Mouse (Mus musculus) intestine, embryonic 14.5 days (tissue): ENCODE measurements at regions not wholly inside any gene's neighbourhood (a gene's known extent, or its start where the extent isn't known, plus 50 kb on each side); places are given as distances from the start of the nearest gene placed in this dataset.
"Not testable (repeated sequence)": the region's sequence is repeated elsewhere in the genome, so short reads cannot be mapped to it uniquely, and the experiment has no call there.

Experiments used
- ATAC-seq: fragments of 200-750 bp; cut with Nextera tagmentation; replicated peaks from 2 replicates; pipeline ENCODE4 v1.8.0; 2017; ENCODE audit warnings: low read depth, moderate number of reproducible peaks, moderate TSS enrichment, moderate library complexity; ENCODE audit not compliant: low FRiP score, low TSS enrichment
- DNase-seq: peaks from one replicate; pipeline ENCODE4 v3.0.0-alpha.2; 2018; ENCODE audit warnings: low spot score
- H3K27ac ChIP-seq: fragments of 300-500 bp; sonication (generic); 2 replicates; pipeline ENCODE4 v1.5.1; 2014; ENCODE audit warnings: low read depth, mild to moderate bottlenecking, control low read depth
- H3K27me3 ChIP-seq: fragments of 300-500 bp; sonication (generic); replicated peaks from 2 replicates; pipeline ENCODE4 v1.6.1; 2014; ENCODE audit warnings: low read length, control low read depth; ENCODE audit not compliant: control insufficient read depth, insufficient read depth
- H3K36me3 ChIP-seq: fragments of 300-500 bp; sonication (generic); 2 replicates; pipeline ENCODE4 v1.6.1; 2014; ENCODE audit warnings: low read length, control low read depth; ENCODE audit not compliant: control insufficient read depth, insufficient read depth
- H3K4me1 ChIP-seq: fragments of 300-500 bp; sonication (generic); replicated peaks from 2 replicates; pipeline ENCODE4 v1.6.1; 2014; ENCODE audit warnings: low read length, control low read depth, mixed read lengths; ENCODE audit not compliant: control insufficient read depth, insufficient read depth
- H3K4me2 ChIP-seq: fragments of 300-500 bp; sonication (generic); 2 replicates; pipeline ENCODE4 v1.6.1; 2014; ENCODE audit warnings: low read length
- H3K4me3 ChIP-seq: fragments of 300-500 bp; sonication (generic); 2 replicates; pipeline ENCODE4 v1.5.1; 2014; ENCODE audit warnings: low read depth, low read length, control low read depth, mixed read lengths
- H3K9ac ChIP-seq: fragments of 300-500 bp; sonication (generic); 2 replicates; pipeline ENCODE4 v1.6.1; 2014; ENCODE audit warnings: mild to moderate bottlenecking, low read length
- H3K9me3 ChIP-seq: fragments of 300-500 bp; sonication (generic); 2 replicates; pipeline ENCODE4 v1.6.1; 2016; ENCODE audit warnings: low read length, control low read depth; ENCODE audit not compliant: control insufficient read depth
- WGBS: fragments of 180-500 bp; shearing (Covaris S2); extraction: QIAGEN DNeasy Blood & Tissue Kit; methylation state at CpG from one replicate; pipeline ENCODE4 v1.1.7; 2014; 5-methylcytosine and 5-hydroxymethylcytosine counted together

GRCm38 (mm10) chr6:140854691-140855090 is 125.6 kb downstream of the Gm11077 start:
- Histone ChIP-seq H3K9ac (no peak overlapping the region), H3K9me3 (no peaks in the 10 kb centered on the region; the same call in 1 of the 2 replicates), H3K4me3 (no peak overlapping the region), H3K4me1 (peaks cover 17% of the 10 kb centered on the region; the same call in 1 of the 2 replicates), H3K4me2 (no peak overlapping the region), H3K36me3 (no peaks in the 10 kb centered on the region), H3K27ac (no peak overlapping the region), H3K27me3 (no peaks in the 10 kb centered on the region)
- no peak for DNase-seq
- ATAC-seq: no peak
- WGBS: 77% methylated on average over 6 of the region's 6 CpGs

- peak overlapping the region; percentile 58 for H3K4me2 ChIP-seq
- peak overlapping the region; percentile 52 for H3K27ac ChIP-seq
- H3K9me3 ChIP-seq: no peaks in the 10 kb centered on the region
- peak overlapping the region; percentile 20; the same call in 1 of the 2 replicates for H3K9ac ChIP-seq
- H3K27me3 ChIP-seq: no peaks in the 10 kb centered on the region
- peak; percentile 67 for DNase-seq
- peak overlapping the region; percentile 22 for H3K4me3 ChIP-seq
- ATAC-seq: peak; percentile 73
- H3K36me3 ChIP-seq: no peaks in the 10 kb centered on the region
- 11% methylated on average over 14 of the region's 14 CpGs for WGBS
- H3K4me1 ChIP-seq: peaks cover 17% of the 10 kb centered on the region; the same call in 1 of the 2 replicates
Observed at GRCm38 (mm10) chr6:140856468-140857117, 127.5 kb downstream of the Gm11077 start.

DNA sequence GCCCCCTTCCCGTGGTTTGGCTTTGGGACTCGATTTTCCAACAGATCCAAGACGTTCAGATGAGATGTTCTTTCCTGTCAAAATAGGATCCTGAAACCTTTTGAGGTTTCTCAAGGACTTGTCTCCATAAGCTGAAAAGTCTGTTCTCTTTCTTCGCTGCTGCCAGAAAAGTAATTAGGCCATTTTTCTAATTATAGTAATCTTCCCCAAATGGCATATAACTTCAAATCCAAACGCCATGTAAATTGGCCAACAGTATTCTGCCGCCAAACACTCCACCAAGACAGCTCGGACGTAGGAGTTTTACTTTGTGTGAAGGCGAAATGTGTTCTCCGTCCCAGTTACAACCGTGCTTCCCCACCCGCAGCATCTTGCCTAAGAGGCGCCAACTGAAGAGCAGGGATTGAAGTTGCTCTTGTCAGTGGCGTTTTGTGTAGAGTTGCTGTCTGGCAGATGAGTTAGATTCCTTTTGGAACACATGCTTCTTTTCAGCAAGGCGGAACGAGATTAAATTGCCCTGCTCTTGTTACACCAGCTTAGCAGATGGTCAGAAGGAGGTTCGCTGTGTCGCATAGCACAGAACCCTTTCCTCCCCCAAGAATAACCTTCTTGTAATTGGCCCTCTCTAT is 128.1 kb downstream of the Gm11077 start:
- H3K36me3 ChIP-seq: no peaks in the 10 kb centered on the region
- H3K4me1 ChIP-seq: peaks cover 17% of the 10 kb centered on the region; the same call in 1 of the 2 replicates
- peak overlapping the region; percentile 52 for H3K27ac ChIP-seq
- H3K27me3 ChIP-seq: no peaks in the 10 kb centered on the region
- no peaks in the 10 kb centered on the region for H3K9me3 ChIP-seq
- H3K9ac ChIP-seq: 0 out of 2 replicates have a peak overlapping the region, but pooled peaks have one; percentile 20
- DNase-seq: peak; percentile 72
- peak overlapping the region; percentile 58 for H3K4me2 ChIP-seq
- no peak; the same call in 1 of the 2 replicates for ATAC-seq
- 13% methylated on average over 18 of the region's 18 CpGs for WGBS
- peak overlapping the region; percentile 22 for H3K4me3 ChIP-seq

DNA sequence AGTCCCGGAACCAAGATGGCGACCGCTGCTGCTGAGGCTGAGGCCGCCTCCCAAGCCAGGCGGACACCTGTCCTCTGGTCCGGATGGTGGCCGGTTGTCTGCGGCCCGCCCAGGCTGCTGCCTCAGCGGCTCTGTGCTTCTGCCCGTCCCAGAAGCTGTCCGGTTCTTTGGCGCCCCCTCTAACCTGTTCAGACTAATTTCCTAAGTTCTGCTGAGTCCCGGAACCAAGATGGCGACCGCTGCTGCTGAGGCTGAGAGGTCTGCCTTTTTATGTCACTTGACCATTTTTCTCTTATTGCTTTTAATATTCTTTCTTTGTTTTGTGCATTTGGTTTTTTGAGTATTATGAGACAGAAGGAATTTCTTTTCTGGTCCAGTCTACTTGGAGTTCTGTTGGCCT is 140.4 kb downstream of the Gm11077 start:
- H3K27ac ChIP-seq, H3K27me3 ChIP-seq, H3K9me3 ChIP-seq, H3K36me3 ChIP-seq, DNase-seq, H3K9ac ChIP-seq, ATAC-seq, H3K4me3 ChIP-seq, H3K4me2 ChIP-seq, H3K4me1 ChIP-seq: not testable (repeated sequence)
- 94% methylated on average over 10 of the region's 16 CpGs for WGBS

GRCm38 (mm10) chr6:140874831-140875230 is 145.7 kb downstream of the Gm11077 start:
- Histone ChIP-seq H3K36me3 (no peaks in the 10 kb centered on the region), H3K9me3 (no peaks in the 10 kb centered on the region), H3K4me2 (no peak overlapping the region), H3K27me3 (no peaks in the 10 kb centered on the region), H3K4me3 (no peak overlapping the region), H3K9ac (no peak overlapping the region), H3K4me1 (no peaks in the 10 kb centered on the region), H3K27ac (no peak overlapping the region)
- DNase-seq (no peak), ATAC-seq (no peak)
- 63% methylated on average over 3 of the region's 3 CpGs for WGBS

DNA sequence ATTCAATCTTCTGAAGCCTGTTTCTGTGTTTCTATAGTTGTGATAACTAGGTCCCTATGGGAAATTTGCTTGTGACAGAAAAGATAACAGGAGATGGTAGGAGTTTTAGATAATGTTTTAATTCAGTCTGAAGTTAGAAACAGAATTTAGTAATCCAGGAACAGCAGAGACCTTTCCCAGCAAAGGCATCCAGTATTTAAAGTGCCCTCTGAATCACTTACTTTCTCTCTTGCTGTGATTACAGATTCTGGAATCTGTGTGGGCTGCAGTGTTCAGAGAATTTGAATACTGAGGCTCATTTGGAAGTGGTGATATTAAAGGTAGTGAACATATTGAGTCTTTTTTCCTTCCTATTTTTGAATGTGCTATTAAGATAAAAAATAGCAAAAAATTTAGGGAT is 154.6 kb downstream of the Gm11077 start:
- Histone ChIP-seq H3K36me3 (no peaks in the 10 kb centered on the region), H3K9me3 (no peaks in the 10 kb centered on the region), H3K27ac (no peak overlapping the region), H3K4me1 (no peaks in the 10 kb centered on the region), H3K4me2 (no peak overlapping the region), H3K27me3 (no peaks in the 10 kb centered on the region), H3K9ac (no peak overlapping the region), H3K4me3 (no peak overlapping the region)
- DNase-seq (no peak), ATAC-seq (no peak)

DNA sequence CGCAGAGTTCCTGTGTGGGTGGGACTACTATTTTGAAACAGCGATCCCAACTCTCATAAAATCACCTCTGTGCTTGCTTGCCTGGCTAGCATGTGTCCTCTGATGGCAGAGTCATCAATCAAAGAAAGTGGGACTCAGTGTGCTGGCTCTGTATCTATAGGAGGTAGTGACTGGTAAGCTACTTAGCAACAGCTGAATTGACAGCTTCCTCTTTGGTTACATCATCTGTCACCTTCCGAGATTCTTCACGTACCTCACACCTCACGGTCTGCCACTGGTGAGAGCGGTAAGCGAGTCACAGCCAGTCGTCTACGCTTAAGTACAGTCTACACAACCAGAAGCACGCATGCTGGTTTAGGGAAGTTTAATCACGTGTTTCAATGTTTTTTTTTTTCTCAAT is 159.5 kb downstream of the Gm11077 start:
- no peaks in the 10 kb centered on the region for H3K27me3 ChIP-seq
- WGBS: 36% methylated on average over 11 of the region's 11 CpGs
- no peaks in the 10 kb centered on the region for H3K9me3 ChIP-seq
- DNase-seq (no peak), ATAC-seq (no peak)
- no peak overlapping the region for H3K9ac ChIP-seq
- no peaks in the 10 kb centered on the region for H3K4me1 ChIP-seq
- H3K36me3 ChIP-seq: no peaks in the 10 kb centered on the region
- no peak overlapping the region for H3K4me3 ChIP-seq
- H3K27ac ChIP-seq: no peak overlapping the region
- H3K4me2 ChIP-seq: peak overlapping the region; percentile 11; the same call in 1 of the 2 replicates

DNA sequence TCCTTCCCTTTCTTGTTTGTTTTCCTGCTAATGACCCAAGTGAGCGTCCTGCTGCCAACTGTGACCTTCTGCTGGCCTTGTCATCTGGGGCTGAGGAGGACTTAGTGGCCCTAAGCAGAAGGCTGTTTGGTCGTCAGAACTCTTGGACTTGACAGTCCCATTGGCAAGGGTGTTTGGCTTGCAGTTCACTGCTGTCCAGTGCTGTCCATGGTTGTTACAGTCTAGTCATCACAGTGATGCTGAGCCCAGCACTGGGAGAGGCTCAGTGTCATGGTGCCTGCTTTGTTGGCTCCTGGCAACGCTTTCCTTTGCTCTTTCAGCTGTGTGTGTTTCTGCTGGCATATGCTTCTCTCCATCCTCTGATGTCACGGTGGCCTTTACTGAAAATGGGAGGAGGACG is 161.0 kb downstream of the Gm11077 start:
- Histone ChIP-seq H3K4me1 (no peaks in the 10 kb centered on the region), H3K4me2 (no peak overlapping the region), H3K36me3 (no peaks in the 10 kb centered on the region), H3K4me3 (no peak overlapping the region), H3K27ac (no peak overlapping the region), H3K9me3 (no peaks in the 10 kb centered on the region), H3K27me3 (no peaks in the 10 kb centered on the region), H3K9ac (no peak overlapping the region)
- WGBS: 74% methylated on average over 5 of the region's 5 CpGs
- ATAC-seq (no peak), DNase-seq (no peak)

GRCm38 (mm10) chr6:140890591-140890990 is 161.5 kb downstream of the Gm11077 start:
- Histone ChIP-seq H3K27me3 (no peaks in the 10 kb centered on the region), H3K4me2 (no peak overlapping the region), H3K4me3 (no peak overlapping the region), H3K36me3 (no peaks in the 10 kb centered on the region), H3K27ac (no peak overlapping the region), H3K9me3 (no peaks in the 10 kb centered on the region), H3K4me1 (peaks cover 3% of the 10 kb centered on the region), H3K9ac (no peak overlapping the region)
- DNase-seq (no peak), ATAC-seq (no peak)
- WGBS: 90% methylated on average over 2 of the region's 2 CpGs
